Mouse (Mus musculus) left cerebral cortex, adult 9 months (tissue): ENCODE measurements around the gene Apba2.

ENCODE experiments used
- DNase-seq, 2 experiments: peaks; one replicate each; pipeline ENCODE4 v3.0.0; 2022; ENCODE audit warnings: low spot score in 2 of 2

The Apba2 gene

DNA sequence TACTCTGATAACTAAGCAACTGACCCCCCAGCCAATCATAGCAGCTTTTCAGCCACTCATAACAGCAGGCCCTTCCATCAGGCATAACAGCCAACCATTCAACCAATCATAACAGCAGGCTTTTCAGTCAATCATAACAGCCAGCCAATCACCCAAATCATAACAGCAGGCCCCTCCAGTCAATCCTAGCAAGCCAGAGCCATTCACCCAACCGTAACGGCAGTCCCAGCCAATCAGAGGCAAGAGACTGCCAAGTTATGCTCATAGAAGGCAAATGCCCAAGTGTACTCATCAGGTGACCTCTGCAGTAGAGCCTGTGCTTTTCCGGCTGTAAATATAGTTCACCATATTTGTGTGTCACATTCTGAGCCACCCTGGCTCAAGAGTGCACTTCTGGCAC is 85.1 kb downstream of the Apba2 start:
- no peak for DNase-seq

DNA sequence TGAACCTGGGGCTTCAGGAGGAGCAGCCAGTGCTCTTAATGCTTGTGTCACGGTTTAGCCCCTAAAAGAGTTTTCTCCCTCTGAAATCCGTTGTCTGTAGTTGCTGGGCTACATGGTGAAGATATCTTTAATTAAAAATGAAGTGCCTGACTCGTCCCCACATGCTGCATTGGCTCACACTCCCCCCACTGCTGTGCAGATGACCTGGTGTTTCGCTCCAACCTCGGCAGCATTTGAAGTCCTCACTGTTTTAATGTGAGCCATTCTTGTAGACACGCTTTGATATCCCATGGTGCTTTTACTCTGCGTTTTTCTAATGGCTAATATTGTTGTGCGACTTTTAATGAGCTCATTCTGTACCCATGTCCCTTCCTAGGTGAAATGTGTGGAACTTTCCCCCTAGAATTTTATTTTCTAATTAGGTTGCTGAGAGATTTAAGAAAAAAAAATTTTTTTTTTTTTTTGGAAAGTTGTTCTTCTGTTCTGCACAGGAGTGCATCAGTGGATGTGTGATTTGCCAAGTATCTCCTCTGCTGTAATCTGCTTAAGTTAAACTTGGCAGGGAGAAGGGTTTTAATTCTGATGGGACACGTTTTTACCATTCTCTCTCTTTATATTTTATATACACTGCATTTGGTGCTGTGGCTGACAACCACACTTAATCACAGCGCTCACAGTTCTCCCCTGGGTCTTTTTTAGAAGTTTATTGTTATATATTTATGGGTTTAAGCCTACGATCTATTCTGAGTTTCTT is 87.3 kb downstream of the Apba2 start:
- no peak for DNase-seq

DNA sequence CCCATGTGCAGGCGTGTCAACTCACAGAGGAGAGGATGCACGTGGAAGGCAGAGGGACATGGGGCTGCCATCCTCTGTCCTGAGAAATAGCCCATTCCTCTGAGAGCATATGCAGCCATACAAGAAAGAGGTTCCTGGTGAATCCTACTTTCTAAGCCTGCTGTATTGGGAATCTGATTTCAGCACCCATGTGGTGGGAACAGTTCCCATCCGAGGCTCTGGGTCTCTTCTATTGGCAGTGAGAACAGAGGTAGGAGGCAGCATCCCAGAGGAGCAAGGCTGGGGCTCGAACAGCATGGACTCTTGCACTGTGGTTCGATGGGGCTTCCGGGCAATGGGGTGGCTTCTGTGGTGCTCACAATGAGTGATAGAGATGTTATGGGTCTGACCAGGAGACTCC is 93.8 kb downstream of the Apba2 start:
- no peak for DNase-seq

DNA sequence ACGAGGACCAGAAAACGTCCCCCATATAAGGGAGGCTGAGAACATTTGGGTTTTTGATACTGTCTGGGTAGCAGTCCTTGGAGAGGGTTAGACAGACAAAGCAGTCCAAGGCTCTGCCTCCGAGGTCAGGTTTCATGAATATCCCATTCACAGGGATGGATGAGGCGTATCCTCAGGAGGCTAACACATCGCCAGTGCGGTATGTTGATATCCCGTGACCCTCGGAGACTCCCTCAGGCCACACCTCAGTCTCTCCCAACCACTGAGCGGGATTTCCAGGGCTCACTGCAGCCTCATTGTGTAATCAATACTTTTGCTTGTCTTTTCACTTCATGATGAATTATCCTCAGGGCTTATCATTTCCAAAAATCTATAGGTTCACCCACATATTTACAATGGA is 95.1 kb downstream of the Apba2 start:
- no peak for DNase-seq

DNA sequence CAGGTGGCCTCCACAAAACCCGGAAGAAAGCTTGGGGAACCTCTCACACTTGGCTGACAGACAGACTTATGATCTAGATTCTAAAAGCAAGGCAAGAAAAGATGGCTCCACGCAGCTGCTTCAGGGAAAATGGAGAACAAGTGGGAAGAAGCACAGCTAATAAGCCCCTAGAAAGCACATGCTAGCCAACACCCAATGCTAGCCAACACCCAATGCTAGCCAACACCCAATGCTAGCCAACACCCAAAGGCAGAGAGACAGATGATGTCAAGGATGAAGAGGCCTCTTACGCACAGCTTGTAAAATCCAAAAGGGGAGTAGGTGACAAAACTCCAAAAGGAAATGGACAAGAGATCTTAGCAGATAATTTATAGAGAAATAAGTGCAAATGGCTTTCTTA is 108.4 kb downstream of the Apba2 start:
- no peak for DNase-seq

DNA sequence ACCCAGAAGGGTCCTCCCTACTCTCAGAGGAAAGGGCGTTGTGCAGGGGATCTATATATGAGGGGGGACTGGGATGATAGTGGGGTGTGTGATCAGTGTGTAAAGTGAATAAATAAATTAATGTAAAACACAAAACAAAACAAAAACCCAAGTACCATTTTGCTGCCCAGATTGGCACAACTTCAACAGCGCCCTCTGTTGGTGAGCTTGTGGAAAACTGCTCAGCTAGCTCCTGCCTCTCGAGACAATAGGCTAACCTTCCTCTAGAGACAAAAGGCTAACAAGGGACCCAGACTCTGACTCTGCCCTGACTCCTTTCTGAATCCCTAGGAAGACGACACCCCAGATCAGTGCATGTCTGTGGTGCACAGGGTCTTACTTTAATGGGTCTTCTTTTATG is 109.4 kb downstream of the Apba2 start:
- no peak for DNase-seq

DNA sequence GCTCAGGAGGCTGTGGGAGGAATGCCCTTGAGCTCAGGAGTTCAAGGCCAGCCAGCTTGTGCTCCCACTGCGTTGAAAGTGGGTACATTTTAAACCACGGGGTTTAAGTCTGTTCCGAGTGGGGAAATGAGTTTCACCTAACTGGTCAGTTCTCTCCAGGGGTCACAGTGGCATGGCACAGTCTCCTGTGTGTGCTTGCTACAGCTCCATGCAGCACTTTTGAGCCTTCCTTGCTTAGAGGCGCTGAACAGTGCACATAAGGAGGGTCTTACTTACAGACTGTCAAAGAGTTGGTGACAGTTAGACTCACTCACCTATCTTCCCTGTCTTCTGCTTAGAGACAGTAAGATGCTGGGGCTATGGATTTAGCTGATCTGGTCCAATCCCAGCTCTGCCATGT is 117.8 kb downstream of the Apba2 start:
- DNase-seq = no peak

DNA sequence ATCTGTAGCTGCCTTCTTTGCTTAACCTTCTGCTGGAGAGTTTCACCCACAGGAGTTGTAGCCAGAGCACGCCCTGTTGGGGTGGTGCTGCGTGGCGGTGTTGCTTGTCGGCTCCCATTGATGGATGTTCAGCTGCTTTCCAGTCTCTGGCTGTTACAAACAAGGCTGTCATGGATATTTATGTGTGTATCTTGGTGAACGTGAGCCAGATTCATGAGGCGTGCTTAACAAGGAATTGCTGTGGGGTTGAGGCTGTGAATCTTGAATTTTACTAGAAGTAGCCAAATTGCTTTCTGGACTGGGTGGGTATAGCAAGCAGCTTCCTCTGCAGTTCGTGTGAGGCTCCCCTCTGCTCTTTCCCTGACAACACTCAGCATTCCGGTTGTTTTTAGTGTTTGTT is 125.0 kb downstream of the Apba2 start:
- DNase-seq = no peak

DNA sequence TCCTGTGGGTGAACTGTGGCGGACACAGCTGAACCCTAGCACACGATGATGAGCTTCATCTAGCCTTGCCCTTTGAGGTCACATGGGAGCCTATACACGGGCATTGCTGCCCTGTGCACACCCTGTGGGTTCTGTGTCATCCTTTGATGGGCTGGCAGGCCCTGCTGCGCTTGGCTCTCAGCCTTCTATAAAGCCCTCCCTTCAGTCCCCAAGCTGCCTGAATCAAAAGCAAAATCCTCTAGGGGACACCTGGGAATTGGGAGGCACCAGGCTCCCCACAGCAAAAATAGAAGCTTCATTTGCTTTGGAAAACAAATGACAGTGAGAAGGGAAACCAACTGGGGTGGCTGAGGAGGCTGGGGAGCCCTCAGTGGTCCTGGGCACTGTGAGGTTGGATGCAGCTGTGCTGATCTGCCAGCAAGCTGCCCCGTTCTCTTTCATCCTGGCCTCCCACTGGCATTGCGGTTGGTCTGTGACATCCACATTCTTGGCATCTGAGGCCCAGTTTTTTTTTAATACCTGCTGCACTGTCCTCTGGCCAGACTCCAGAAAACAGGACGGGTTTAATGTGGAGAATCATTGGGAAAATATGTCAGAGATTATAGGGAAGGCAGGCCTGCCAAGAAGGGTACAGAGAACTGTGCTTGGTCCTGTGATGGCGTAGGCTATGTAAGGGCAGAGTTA is 126.6 kb downstream of the Apba2 start:
- DNase-seq = no peak

DNA sequence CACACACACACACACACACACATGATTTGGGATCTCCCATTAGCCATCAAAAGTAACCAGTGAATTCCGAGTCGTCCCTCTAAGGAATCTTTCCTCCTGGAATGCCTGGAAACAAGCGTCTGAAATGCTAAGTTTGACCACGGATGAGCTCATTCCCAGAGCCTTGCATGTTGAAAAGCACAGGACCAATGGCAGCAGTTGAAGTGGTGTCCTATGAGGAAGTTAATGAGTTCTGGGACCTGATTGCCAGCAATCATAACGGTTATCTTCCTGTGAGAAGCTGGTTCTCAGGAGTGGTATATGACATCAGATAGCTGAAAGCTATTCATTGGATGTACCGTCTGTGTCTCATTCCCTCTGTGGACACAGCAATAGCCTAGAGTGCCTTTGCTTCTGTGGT is 129.2 kb downstream of the Apba2 start:
- DNase-seq = no peak

DNA sequence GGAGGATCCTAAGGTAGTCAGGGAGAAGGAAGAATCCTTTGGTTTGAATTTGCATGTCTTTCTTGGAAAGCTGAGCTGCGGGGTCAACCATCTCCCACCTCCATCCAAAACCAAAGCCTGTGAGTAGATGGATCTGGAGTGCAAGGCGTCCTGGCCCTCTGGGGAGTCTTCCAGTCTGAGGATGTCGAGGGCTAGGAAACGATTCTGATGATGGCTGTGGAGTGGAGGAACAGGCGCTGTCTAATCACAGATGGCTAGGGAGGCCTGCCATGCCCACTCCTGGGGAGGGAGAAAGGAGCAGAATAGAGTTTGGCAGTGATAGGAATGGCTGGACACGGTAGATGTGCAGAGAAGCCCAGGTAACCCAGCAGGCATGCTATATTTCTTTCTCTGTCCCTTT is 129.6 kb downstream of the Apba2 start:
- no peak for DNase-seq

DNA sequence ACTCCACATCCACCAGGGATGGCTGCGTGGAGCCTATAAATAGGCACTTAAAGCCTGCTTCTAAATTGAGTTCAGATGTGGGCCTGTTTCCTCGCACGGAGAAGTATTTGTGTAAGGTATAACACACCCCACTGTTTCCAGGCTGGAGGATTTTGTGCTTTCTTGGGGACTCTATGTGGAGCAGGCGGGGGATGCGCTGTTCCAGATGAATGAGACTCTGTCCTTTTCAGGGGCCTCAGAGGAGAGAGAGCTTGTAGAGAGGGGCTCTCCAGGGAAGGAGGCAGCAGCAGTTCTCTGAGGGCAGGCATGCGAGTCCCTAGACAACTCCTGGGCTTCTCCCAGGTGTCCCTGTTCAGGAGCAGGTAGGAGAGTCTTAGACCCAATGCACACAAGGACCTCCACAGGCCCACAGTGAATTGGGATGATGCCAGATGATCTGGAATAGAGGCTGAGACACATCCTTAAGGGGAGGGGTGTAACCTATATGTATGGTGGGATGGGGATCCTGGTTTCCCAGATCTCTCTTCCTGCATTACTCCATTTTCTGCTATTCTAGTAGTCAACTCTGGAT is 130.4 kb downstream of the Apba2 start:
- peak; percentile 43 to 77 for DNase-seq

DNA sequence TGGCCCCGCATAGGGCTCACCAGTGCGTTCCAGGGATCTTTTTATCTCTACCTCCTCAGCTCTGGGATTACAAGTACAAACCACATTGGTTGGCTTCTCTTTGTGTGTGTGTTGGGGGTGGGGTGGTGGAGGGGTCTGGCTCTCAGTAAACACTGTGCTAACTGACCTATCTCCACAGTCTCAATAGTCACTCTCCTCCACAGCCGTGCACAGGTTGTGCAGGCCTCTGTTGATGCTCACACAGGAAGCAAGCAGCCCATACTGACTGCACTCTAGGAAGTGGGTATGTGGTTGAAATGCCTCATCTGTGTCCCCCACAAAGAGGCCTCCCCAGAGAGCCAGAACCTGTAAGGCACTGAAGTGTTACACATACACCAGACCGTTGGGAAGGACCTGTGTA is 131.7 kb downstream of the Apba2 start:
- DNase-seq = no peak

DNA sequence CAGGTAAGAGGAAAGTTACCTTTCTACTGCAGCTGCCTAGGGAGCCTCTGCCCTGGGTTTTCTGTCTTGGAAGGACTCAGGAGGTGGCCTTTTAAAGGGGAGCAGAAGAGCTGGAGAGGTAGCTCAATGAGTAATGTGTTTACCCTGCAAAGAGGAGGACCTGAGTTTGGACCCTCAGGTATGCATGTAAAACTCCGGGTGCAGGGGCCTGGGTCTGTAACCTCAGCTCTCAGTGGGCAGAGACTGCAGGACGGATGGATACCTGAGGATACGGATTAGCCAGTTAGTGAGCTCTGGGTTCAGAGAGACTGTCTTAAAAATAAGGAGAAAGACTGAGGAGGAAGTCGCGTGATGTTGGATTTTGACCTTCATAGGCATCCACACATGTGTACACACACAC is 132.4 kb downstream of the Apba2 start:
- no peak for DNase-seq

DNA sequence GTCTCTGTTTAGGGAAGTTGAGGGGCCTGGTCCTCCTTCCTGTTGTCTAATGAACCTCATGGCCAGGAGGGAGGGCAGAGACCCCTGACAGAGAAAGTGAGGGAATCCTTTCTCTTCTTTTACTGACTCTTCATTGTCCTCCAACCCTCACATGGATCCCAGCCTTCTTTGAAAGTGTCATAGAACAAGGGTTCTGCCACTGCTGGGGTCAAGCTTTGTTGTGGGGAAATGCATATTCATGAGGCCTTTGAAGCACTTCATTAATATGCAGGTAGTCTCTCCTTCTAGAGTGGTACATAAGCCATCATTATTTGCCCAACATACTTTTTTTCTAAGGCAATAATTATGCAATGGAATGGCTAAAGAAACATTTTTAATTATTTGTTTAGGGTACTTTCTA is 133.0 kb downstream of the Apba2 start:
- DNase-seq = no peak

DNA sequence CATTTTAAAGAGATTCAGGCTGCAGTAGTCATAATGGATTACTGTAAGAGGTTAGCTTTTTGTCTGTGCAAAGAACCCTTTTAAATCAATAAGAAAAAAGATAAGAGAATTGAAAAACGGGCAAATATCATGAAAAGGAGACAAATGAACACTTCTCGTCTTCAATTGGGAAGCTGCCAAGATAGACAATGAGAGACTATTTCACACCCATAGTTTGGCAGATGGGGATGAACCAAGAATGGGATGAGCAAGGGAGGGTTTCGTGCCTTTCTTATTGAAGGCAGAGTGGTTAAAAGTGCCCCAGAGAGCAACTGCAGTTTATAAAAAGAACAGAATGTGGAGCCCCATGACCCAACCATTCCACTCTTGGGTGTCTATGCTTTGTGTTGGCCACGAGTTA is 137.4 kb downstream of the Apba2 start:
- no peak for DNase-seq

DNA sequence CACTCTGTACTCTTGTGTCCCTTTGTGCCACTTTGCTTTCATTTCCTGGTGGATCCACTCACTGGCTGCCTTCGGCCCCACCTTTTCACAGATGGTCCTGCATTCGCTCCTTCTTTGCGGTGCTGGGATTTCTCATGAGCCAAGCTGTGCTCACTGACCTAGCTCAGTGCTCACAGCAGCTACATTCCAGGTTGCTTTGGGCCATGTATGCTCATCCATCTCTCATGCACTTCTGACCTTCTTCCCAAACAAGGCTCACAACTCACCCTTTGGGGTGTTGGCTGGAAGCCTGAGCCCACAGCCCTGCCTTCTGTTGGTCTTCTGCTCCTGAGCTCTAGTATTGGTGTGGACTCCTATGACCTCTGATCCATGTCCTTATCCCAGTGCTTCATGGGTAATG is 139.1 kb downstream of the Apba2 start:
- DNase-seq = no peak

DNA sequence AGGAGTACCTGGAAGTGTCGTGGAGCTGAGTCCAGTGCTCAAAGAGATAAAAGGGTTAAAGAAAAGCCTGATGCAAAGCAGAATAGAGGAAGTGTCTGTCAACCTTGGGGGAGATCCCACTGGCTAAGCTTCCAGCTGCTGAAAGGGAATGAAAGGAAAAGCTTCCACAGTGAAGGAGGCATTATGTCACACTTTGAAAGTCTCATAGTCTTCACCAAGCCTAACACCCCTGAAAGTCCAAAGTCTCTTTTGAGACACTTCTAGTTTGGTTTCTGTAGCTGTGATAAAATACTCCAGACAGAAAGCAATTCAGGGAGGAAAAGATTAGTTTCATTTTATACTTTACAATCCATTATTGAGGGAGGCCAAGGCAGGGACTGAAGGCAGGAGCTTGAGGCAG is 141.4 kb downstream of the Apba2 start:
- DNase-seq = no peak

DNA sequence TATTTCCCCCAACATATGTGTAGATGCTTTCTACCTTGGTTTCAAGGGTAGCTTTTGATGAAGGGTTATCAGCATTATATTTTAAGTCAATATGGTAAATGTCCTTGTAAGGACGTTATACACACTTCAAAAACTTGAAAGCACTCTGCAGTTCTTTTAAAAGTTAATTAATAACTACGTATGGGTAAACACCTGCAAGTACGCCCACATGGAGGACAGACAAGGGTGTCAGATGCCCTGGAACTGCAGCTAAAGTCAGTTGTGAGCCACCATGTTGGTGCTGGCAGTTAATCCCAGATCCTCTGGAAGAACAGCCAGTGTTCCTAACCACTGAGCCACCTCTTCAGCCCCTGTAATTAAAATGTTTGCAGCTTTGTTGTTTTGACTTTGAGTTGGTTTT is 144.0 kb downstream of the Apba2 start:
- no peak for DNase-seq

DNA sequence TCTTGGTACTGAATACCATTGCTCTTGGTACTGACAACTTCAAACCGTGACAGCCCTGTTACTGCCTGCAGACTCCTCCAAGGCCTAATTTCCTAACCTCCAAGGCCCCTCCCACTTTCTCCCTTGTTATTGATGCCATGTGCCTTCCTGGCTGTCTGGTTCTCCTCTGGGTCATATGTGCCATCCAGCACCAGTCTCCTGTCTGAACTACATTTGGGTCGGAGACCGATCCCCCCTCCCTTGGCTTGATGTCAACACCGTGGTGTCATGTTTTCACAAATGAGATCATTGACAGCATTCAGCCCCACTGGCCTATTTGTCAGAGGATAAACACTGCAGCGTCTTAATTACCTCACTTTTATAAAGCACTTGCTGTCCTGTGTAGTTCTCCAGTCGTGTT is 144.5 kb downstream of the Apba2 start:
- DNase-seq = no peak

DNA sequence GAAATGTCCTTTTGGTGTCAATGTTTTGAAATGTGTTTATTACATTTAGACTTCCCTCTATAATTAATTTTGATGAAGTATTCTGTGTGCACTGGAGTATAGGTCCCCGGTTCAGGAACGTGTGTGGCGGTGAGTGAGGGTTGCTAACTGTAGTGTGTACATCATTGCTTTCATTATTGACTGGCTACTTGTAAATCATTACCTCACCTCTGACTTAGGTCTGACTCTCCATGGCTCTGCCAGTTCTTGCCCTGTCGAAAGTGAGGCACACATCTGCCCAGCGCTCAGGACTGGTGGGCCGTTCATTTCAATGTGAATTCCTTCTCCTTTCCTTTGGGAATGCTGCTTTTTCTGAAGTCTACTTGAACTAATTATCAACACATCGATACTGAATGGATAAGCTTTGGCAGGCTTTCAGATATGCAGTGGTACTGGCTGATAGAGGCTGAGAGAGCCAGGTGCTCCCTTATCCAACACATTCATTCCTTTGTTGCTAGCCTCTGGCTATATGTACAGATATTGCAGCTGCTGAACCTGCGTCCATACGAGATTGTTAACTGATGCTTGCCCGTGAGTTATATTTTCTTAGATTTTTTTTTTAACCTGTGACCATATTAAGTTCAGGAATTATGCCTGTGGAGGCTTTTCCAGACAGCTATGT is 147.6 kb downstream of the Apba2 start:
- DNase-seq = no peak

DNA sequence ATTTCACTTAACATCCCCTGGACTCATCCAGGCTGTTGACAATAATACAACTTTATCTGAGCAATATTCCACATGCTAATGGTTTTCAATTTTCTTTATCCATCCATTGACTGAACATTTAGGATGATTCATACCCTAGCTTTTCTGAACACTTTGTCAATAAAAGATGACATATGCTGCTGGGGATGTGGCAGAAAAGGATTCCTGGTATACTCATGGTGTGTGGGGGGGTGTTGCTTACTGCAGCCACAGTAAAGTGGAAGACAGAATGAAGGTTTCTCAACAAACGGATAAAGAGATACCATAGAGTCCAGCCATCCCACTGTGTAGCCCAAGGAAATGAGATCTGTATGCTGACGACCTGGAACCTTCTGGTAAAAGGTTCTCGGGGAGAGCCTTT is 150.5 kb downstream of the Apba2 start:
- no peak for DNase-seq

DNA sequence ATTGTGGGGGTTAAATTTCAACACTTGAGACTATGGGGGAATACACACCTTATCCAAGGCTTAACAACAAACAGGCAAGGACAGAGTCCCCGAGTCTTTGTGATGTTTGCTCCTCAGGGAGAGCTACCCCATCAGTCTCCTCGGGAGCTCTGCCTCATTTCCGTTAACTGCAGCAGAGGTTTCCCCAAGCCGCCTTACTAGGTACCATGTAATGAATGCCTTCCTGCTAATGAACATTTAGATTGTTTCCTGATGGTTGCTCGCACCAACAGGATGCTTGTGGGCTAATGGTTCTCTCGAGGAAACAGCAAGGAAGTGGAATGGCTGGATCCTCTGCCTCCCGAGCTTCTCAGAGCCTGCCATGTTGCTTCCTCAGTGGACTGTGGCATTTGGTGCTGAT is 155.3 kb downstream of the Apba2 start:
- DNase-seq = no peak
